Mouse (Mus musculus) frontal cortex, postnatal 36 days (tissue): ENCODE results near the gene Lrrc58.

Source experiments
- DNase-seq, 2 experiments: peaks; one replicate each; pipeline ENCODE4 v3.0.0; 2022; ENCODE audit warnings: low spot score in 2 of 2

The Lrrc58 gene

GRCm38 (mm10) chr16:37920842-37921409, 52.7 kb downstream of the Lrrc58 start:
- DNase-seq: no peak

- no peak for DNase-seq
Observed at GRCm38 (mm10) chr16:37926087-37926486, 57.9 kb downstream of the Lrrc58 start.

- no peak for DNase-seq
Observed at GRCm38 (mm10) chr16:37927117-37927516, 58.9 kb downstream of the Lrrc58 start.

- no peak for DNase-seq
Observed at GRCm38 (mm10) chr16:37929006-37929405, 60.8 kb downstream of the Lrrc58 start.

GRCm38 (mm10) chr16:37929626-37930025, 61.4 kb downstream of the Lrrc58 start:
- DNase-seq: no peak

- no peak for DNase-seq
Observed at GRCm38 (mm10) chr16:37934932-37935331, 66.7 kb downstream of the Lrrc58 start.

- DNase-seq: no peak
Observed at GRCm38 (mm10) chr16:37937276-37937675, 69.1 kb downstream of the Lrrc58 start.
